Mouse (Mus musculus): ENCODE data around the gene Rab8b. TPM values are rescaled to one million over a fixed set of nuclear protein-coding genes. Genes with fewer than 3 reads are reported as not detected.
A peak's percentile ranks its signal among the peaks of the same experiment; 100 is the strongest.
"Not testable (repeated sequence)": the region's sequence is repeated elsewhere in the genome, so short reads cannot be mapped to it uniquely, and the experiment has no call there.

The Rab8b gene
- polyA plus RNA-seq, 1 experiment = 8.2 TPM

DNA sequence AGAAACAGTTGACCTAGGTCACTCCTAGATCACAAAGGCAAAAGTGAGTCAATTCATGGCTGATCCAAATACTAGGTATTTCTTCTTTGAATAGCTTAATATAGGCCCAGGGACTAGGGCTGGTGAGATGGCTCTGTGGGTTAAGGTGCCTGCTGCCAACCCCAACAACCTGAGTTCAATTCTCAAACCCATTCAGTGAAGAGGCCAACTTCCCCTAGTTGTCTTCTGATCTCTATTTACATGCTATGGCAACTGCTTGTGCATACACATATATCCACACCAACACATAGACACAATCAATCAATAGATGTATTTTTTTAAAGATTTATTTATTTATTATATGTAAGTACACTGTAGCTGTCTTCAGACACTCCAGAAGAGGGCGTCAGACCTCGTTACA is 34.9 kb downstream of the Rab8b start:
- Histone ChIP-seq H3K4me3 (ENCODE audit: insufficient read depth, low read depth, low read length) (no peak overlapping the region), H3K27ac (replicated peaks; ENCODE audit: low read depth, low read length) (no peak overlapping the region), H3K4me1 (ENCODE audit: control insufficient read depth, insufficient read depth, insufficient read length, low read length) (peaks cover 27% of the 10 kb centered on the region)

- Histone ChIP-seq H3K27ac (replicated peaks; ENCODE audit: low read depth, low read length) (no peak overlapping the region), H3K4me3 (ENCODE audit: insufficient read depth, low read depth, low read length) (no peak overlapping the region), H3K4me1 (ENCODE audit: control insufficient read depth, insufficient read depth, insufficient read length, low read length) (peaks cover 25% of the 10 kb centered on the region)
These were observed 36.0 kb downstream of the Rab8b start for GRCm38 (mm10) chr9:66883500-66883899.

DNA sequence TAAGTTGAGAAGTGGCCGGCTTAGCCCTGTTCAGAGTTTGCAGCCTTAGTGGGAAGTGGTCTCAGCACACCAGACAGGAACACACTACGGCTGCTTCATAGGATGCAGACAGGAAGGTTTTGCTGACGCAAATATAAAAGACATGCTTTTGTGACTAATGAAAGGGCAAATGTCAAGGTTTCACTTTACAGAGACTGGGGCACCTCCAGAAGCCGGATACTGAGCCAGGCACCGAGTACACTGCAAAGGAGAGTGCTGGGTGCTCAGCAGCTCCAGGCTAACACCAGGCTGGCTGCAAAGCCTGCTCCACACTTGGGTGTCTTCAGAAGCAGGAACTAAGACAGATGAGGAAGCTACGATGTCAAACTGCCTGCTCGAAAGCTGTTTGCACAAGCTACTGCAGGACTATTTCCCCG is 37.1 kb downstream of the Rab8b start:
- peak overlapping the region; percentile 31; the same call in 1 of the 2 replicates for H3K27ac ChIP-seq (replicated peaks; ENCODE audit: low read depth, low read length)
- peaks cover 19% of the 10 kb centered on the region for H3K4me1 ChIP-seq (ENCODE audit: control insufficient read depth, insufficient read depth, insufficient read length, low read length)

GRCm38 (mm10) chr9:66881858-66882257 is 37.6 kb downstream of the Rab8b start:
- Histone ChIP-seq H3K4me3 (ENCODE audit: insufficient read depth, low read depth, low read length) (no peak overlapping the region), H3K4me1 (ENCODE audit: control insufficient read depth, insufficient read depth, insufficient read length, low read length) (peaks cover 15% of the 10 kb centered on the region), H3K27ac (replicated peaks; ENCODE audit: low read depth, low read length) (peak overlapping the region; percentile 31; the same call in 1 of the 2 replicates)

More for the DNA sequence above, 37.1 kb downstream of the Rab8b start:
- no peak overlapping the region for H3K4me3 ChIP-seq (ENCODE audit: insufficient read depth, low read depth, low read length)

DNA sequence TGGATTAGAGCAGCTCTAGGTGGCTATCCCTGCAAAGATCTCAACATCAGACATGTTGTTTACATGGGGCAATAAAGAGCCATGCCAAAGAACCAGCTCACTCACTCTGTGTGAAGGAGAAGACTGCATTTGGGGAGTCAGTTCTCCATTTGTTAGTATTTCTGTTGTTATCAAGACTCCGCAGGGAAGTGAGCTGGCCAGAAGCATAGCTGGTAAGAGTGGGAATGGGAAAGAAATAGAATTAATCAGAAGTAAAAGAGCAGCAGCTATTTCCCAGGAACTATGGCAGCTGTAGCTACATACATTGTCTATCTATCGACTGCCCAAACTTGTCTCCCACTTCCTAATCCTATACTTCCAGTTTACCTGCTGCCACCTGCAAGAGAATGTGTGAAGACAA is 38.7 kb downstream of the Rab8b start:
- H3K4me3 ChIP-seq (ENCODE audit: insufficient read depth, low read depth, low read length) = no peak overlapping the region
- peaks cover 16% of the 10 kb centered on the region for H3K4me1 ChIP-seq (ENCODE audit: control insufficient read depth, insufficient read depth, insufficient read length, low read length)

GRCm38 (mm10) chr9:66879486-66879885 is 40.0 kb downstream of the Rab8b start:
- H3K4me3 ChIP-seq (ENCODE audit: insufficient read depth, low read depth, low read length) = no peak overlapping the region
- no peak overlapping the region for H3K27ac ChIP-seq (replicated peaks; ENCODE audit: low read depth, low read length)
- H3K4me1 ChIP-seq (ENCODE audit: control insufficient read depth, insufficient read depth, insufficient read length, low read length) = peaks cover 16% of the 10 kb centered on the region

More for the DNA sequence above, 38.7 kb downstream of the Rab8b start:
- no peak overlapping the region for H3K27ac ChIP-seq (replicated peaks; ENCODE audit: low read depth, low read length)

DNA sequence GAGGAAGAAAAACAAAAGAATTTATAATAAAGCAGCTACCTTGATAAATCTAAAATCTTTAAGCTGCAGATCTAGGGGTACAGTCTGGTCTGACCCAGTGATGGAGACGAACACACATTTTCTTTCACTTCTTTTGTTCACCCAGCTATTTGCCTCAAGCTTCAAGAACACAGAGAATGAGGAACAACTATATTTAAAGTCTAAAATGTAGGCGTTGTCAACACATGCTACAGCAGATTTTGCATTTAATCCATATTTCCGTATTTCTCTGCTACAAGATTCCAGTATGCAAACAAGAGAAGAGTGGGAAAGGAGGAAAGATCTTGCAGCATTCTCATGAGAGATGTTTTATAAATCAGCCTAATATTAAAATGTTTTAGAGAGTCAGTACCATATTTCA is 40.6 kb downstream of the Rab8b start:
- no peak overlapping the region for H3K4me3 ChIP-seq (ENCODE audit: insufficient read depth, low read depth, low read length)
- peaks cover 14% of the 10 kb centered on the region for H3K4me1 ChIP-seq (ENCODE audit: control insufficient read depth, insufficient read depth, insufficient read length, low read length)
- no peak overlapping the region for H3K27ac ChIP-seq (replicated peaks; ENCODE audit: low read depth, low read length)

DNA sequence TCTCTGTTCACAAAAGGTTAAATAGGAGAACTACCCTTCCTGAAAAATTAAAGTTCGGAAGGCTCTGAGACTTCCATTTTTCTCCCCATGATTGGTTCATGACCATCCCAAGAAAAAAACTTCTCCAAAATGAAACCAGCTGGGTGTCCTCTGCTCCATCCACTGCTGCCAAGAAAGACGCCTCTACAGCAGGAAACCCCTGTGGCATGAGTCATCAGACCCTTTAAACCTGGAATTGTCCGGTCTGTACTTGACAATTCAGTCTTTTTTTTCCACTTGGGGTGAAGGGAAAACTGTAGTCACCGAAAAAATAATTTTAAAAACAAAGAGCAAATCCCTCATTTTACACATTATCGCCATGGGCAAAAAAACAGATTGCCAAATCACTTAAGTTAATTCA is 42.9 kb downstream of the Rab8b start:
- Histone ChIP-seq H3K4me1 (ENCODE audit: control insufficient read depth, insufficient read depth, insufficient read length, low read length) (peaks cover 7% of the 10 kb centered on the region), H3K27ac (replicated peaks; ENCODE audit: low read depth, low read length) (peak overlapping the region; percentile 67; the same call in 1 of the 2 replicates), H3K4me3 (ENCODE audit: insufficient read depth, low read depth, low read length) (no peak overlapping the region)

DNA sequence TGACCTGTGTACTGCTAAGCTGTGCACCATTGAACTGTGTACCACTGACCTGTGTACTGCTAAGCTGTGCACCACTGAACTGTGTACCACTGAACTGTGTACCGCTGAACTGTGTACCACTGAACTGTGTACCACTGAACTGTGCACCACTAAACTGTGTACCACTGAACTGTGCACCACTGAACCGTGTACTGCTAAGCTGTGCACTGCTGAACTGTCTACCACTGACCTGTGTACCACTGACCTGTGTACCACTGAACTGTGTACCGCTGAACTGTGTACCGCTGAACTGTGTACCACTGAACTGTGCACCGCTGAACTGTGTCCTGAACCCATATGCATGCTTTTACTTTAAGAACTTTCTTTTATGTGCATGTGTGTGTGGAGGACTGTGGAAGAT is 45.2 kb downstream of the Rab8b start:
- H3K27ac ChIP-seq (replicated peaks; ENCODE audit: low read depth, low read length) = no peak overlapping the region
- H3K4me3 ChIP-seq (ENCODE audit: insufficient read depth, low read depth, low read length) = no peak overlapping the region
- H3K4me1 ChIP-seq (ENCODE audit: control insufficient read depth, insufficient read depth, insufficient read length, low read length) = peaks cover 10% of the 10 kb centered on the region

DNA sequence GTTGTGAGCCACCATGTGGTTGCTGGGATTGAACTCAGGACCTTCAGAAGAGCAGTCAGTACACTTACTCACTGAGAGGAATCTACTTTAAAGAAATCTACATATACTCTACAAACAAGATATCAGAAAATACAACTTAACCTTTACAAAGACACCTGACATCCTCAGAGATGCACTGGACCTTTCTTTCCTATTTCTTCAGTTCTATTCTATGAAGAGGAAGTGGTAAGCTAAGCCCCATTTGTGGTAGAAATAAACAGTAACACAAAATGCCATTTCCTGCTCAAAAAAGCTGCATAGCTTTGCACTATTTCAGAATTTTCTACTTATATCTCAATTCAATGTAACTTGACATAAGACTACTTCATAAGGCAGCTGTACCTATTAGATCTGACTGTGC is 46.0 kb downstream of the Rab8b start:
- Histone ChIP-seq H3K27ac (replicated peaks; ENCODE audit: low read depth, low read length) (no peak overlapping the region), H3K4me1 (ENCODE audit: control insufficient read depth, insufficient read depth, insufficient read length, low read length) (peaks cover 12% of the 10 kb centered on the region), H3K4me3 (ENCODE audit: insufficient read depth, low read depth, low read length) (no peak overlapping the region)

GRCm38 (mm10) chr9:66873009-66873408 is 46.5 kb downstream of the Rab8b start:
- not testable (repeated sequence) for H3K4me3 ChIP-seq (ENCODE audit: insufficient read depth, low read depth, low read length); H3K27ac ChIP-seq (replicated peaks; ENCODE audit: low read depth, low read length)
- peaks cover 15% of the 10 kb centered on the region for H3K4me1 ChIP-seq (ENCODE audit: control insufficient read depth, insufficient read depth, insufficient read length, low read length)

GRCm38 (mm10) chr9:66872015-66872727 is 47.3 kb downstream of the Rab8b start:
- Histone ChIP-seq H3K4me3 (ENCODE audit: insufficient read depth, low read depth, low read length) (no peak overlapping the region), H3K4me1 (ENCODE audit: control insufficient read depth, insufficient read depth, insufficient read length, low read length) (peaks cover 13% of the 10 kb centered on the region), H3K27ac (replicated peaks; ENCODE audit: low read depth, low read length) (peak overlapping the region; percentile 39)

DNA sequence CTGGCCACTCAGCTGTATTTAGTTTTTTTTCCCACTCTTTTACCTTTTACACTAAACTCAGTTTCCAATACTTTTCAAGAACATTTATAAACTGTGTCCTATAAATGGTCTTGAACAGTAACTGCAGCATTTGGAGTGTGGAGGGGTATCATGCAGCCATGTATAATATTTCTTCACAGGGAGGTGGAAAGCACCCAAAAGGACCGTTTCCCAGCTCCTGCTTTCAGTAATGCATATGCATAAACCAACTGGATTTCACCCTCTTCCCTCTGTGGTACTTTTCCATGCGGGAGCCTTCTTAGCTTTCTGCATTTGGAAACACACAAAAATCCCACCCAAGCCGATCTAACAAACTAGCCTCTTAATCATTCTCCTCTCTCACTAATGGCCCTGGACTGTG is 54.8 kb downstream of the Rab8b start:
- Histone ChIP-seq H3K4me1 (ENCODE audit: control insufficient read depth, insufficient read depth, insufficient read length, low read length) (peaks cover 10% of the 10 kb centered on the region), H3K4me3 (ENCODE audit: insufficient read depth, low read depth, low read length) (no peak overlapping the region), H3K27ac (replicated peaks; ENCODE audit: low read depth, low read length) (no peak overlapping the region)

GRCm38 (mm10) chr9:66863456-66863855 is 56.0 kb downstream of the Rab8b start:
- Histone ChIP-seq H3K4me3 (ENCODE audit: insufficient read depth, low read depth, low read length) (no peak overlapping the region), H3K4me1 (ENCODE audit: control insufficient read depth, insufficient read depth, insufficient read length, low read length) (peaks cover 5% of the 10 kb centered on the region; the same call in 1 of the 2 replicates), H3K27ac (replicated peaks; ENCODE audit: low read depth, low read length) (no peak overlapping the region)

GRCm38 (mm10) chr9:66862202-66862601 is 57.3 kb downstream of the Rab8b start:
- Histone ChIP-seq H3K4me1 (ENCODE audit: control insufficient read depth, insufficient read depth, insufficient read length, low read length) (0 out of 2 replicates have a peak, but pooled peaks cover 2% of the 10 kb centered on the region), H3K4me3 (ENCODE audit: insufficient read depth, low read depth, low read length) (no peak overlapping the region), H3K27ac (replicated peaks; ENCODE audit: low read depth, low read length) (no peak overlapping the region)

GRCm38 (mm10) chr9:66861104-66861767 is 58.3 kb downstream of the Rab8b start:
- Histone ChIP-seq H3K4me3 (ENCODE audit: insufficient read depth, low read depth, low read length) (no peak overlapping the region), H3K4me1 (ENCODE audit: control insufficient read depth, insufficient read depth, insufficient read length, low read length) (0 out of 2 replicates have a peak, but pooled peaks cover 2% of the 10 kb centered on the region), H3K27ac (replicated peaks; ENCODE audit: low read depth, low read length) (no peak overlapping the region)
